Mouse (Mus musculus) lung, postnatal 14 days (tissue): ENCODE measurements around the gene Lhx6.

Experiments
- DNase-seq: peaks from one replicate; pipeline ENCODE4 v3.0.0; 2021

The Lhx6 gene

GRCm38 (mm10) chr2:36092748-36093147, 12.5 kb downstream of the Lhx6 start:
- DNase-seq = no peak

GRCm38 (mm10) chr2:36090853-36091741, 14.1 kb downstream of the Lhx6 start:
- peak; percentile 55 for DNase-seq

DNA sequence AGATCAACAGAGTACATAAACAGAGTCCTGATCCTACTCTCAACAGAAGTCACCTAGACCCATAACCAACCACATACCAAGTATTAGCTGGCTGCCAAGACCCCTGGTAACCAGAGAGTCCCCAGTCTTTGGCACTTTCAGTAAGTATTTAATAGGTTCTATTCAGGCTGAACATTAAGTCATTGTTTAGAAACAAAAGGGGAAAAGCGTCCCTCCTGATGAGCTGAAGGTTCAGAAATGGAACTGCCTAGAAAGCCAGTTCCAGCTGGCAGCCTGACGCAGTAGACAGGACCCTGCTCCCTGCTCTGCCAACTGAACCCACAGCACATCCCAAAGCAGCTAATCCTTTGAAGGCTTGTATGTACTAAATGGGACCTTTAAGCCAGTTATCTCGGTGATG, 16.0 kb downstream of the Lhx6 start:
- DNase-seq = no peak

DNA sequence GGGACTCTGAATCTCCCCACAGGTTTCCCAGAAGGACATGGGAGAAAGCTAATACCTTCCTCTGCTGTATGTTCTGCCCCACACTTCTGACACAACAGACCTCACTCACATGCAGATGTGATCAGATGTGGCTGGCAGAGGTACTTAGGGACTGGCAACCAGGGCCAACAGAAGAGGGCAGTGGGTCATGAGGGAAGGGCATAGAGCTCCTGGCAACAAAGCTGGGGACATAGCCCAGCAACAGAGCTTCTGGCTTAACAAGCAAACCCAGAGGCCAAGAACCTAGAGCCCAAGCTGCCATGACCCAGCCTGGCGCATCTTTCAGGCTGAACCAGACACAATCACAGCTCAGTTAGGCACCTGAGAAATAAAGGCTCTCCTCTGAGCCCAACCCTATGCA, 20.2 kb downstream of the Lhx6 start:
- no peak for DNase-seq

GRCm38 (mm10) chr2:36082802-36083580, 22.2 kb downstream of the Lhx6 start:
- DNase-seq = no peak

DNA sequence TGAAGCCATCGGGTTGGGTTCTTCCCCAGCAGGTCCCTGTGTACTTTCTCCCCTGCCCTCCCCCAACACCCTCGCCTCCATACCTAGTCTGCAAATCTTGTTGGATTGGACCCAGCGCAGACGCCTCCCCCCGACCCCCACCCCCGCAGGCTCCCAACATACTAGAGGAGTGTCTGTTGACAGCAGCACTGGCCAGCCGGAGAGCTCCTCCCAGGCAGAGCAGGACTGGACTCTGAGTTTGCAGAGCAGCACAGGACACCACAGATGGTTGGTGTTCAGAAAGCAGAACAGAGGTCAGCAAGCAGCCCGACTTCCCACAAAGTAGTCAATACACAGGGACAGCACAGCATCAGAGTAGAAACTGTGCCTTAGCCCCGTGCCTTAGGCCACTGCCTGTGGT, 23.8 kb downstream of the Lhx6 start:
- DNase-seq = no peak

GRCm38 (mm10) chr2:36077160-36077761, 27.9 kb downstream of the Lhx6 start:
- no peak for DNase-seq

DNA sequence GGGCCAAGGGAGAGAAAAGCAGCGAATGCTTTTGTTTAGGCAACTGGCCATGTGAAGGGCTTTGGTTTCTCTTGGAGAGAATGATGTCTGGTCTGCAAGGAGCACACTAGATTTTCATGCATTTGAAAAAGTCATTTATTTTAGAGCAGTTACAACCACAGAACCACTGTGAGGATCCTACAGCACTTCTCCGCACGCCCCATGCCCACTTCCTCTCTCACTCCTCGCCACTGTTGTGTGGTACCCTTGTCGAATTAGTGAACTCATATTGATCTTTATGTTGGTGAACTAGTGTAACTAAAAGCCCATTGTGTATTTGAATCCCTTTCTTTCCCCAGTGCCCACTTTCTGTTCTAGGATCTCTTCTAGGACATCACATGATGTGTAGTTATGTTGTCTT, 30.0 kb downstream of the Lhx6 start:
- DNase-seq = no peak

DNA sequence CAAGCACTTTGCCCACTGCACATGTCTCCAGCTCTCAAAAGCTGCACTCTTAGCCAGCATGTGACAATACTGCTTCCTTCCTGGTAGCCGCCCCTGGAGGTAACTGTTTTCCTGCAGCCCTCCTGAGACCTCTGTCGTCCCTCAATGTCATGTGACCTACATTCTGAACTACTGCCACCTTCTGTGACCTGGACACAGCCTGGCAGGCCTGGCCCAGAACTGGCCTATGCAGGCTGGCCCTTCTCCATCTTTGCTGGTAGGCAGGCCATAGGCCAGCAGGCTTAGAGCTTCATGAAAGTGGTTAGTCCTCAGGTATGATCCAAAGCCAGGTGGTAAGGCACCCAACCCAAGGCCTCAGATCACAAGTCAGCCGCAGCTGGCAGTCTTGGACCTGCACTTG, 31.4 kb downstream of the Lhx6 start:
- DNase-seq = no peak

- no peak for DNase-seq
Measured at GRCm38 (mm10) chr2:36071660-36072305, 33.4 kb downstream of the Lhx6 start.

GRCm38 (mm10) chr2:36067132-36067531, 38.1 kb downstream of the Lhx6 start:
- DNase-seq = no peak

DNA sequence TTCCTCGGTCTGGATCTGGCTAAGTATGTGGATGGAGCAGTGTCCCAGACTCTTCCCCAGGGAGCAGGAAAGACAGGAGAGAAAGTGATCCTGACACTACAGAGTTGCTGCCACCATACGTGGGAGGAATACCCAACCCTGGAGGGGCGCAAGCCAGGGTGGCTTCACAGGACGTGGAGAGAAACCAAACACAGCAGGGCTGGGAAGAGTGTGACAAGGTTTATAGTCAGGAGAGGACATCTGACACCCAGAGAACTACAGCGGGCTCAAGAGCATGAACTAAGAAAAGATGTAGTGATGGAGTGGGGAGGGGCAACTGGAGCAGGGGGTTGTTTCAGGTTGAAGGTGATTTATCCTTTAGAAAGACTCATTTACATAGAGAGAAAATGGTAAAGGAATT, 43.8 kb downstream of the Lhx6 start:
- no peak for DNase-seq

DNA sequence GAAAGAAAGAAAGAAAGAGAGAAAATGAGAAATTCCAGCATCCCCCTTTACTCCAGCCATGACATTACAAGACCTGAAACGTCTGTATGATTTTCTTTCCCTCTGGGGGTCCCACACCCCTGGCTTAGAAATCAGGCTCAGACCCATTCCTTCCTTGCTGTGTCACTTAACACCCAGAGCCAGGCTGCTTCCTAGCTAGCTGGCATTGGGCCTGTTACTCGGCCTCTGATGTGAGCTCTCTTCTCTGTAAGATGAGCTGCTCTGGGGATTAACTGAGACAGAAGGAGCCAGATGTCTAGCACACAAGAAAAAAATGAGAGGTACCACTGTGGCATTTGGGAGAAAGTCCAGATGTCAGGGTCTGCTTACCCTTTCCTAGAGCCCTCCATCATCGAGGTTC, 49.0 kb downstream of the Lhx6 start:
- no peak for DNase-seq

DNA sequence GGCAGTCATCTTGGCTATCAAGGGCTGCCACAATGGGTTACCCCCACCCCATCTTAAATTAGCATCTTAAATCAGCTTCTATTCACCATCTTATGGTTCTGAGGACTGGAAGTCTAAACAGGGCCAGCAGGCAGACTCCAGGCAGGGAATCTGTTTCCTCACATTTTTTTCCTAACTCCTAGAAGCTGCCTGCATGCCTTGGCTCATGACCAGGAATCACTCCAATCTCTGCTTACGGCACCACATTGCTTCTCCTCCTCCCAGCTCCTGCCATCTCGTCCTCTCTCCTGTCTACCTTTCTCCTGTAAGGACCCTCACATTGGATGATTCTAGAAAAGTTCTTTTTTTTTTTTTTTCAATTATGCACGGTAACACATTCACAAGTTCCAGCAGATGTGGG, 52.0 kb downstream of the Lhx6 start:
- no peak for DNase-seq

DNA sequence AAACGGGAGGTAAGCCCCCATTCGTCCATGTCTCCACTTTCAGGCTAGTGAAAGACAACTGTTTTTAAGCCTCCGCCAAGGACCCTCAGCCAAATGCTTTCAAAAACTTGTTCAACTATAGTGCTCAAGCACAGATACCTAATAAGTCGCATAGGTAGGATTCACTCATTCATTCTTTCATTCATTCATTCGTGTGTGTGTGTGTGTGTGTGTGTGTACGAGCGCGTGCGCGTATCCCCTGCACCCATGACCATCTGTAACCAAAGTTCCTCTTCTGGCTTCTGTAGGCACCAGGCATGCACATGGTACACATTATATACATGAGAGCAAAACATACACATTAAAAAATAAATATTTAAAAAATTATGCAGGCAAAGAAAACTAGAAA, 55.6 kb downstream of the Lhx6 start:
- DNase-seq = no peak

DNA sequence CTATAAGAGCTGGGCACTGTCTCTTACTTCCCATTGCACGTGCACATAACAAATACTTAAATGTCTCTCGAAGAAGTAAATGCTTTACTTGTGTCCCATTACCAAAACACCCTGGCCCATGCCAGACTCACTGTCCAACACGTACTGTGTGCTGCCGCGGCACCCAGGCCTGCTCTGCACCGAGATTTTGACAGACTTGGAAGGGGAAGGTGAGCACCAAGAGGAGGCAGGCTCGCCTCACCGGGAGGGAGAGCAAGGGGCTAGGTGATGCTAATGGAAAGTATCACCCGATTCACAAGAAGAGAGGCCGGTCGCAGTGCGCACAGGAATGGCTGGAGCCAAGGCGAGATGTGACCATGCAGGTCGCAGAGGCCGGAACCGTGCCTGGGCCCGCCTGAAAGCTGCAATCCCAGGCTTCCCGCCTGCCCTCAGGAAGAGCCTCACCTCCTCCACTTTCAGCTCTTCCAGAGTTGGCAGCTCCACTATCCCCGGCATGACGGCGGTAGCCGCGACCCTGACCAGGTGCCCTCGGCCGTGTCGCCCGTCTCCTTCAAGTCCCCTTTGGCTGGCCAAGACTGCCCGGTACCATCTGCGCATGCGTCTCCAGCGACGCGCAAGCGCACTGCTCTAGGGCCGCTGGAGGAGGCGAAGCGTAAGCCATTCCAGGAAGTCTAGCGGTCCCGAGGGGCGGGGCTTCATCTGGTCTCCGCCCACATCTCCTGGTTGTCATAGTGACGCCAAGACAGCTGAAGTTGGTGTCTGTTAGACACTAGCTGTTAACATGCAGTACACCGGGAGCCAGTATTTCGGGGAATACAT, 56.3 kb downstream of the Lhx6 start, which contains the start of the genes Ndufa8 and Morn5:
Ndufa8 (minus strand) TSS at position 659 of the 819 bp plus-strand sequence.
Morn5 (plus strand) TSS at position 711 of the 819 bp plus-strand sequence.
- DNase-seq = peak; percentile 98

DNA sequence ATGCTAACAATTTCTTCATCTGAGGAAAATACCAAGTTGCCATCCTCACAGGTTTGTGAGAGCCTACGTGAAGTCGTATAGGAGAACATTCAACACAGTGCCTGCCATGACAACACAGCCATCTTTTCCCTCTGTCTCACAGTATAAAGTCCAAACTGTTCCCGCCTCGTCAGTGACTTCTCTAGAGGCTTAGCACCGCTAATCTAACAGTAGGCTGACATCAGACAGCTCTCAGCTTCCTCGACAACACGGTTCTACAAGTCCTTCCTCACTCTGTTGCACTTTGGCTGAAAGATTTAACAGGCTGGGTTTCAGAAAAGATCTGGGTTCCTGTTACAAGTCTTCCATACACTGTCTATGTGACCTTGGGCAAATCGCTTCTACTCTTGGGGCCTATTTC, 57.0 kb downstream of the Lhx6 start:
- no peak for DNase-seq

- no peak for DNase-seq
Measured at GRCm38 (mm10) chr2:36040872-36041271, 64.3 kb downstream of the Lhx6 start.

DNA sequence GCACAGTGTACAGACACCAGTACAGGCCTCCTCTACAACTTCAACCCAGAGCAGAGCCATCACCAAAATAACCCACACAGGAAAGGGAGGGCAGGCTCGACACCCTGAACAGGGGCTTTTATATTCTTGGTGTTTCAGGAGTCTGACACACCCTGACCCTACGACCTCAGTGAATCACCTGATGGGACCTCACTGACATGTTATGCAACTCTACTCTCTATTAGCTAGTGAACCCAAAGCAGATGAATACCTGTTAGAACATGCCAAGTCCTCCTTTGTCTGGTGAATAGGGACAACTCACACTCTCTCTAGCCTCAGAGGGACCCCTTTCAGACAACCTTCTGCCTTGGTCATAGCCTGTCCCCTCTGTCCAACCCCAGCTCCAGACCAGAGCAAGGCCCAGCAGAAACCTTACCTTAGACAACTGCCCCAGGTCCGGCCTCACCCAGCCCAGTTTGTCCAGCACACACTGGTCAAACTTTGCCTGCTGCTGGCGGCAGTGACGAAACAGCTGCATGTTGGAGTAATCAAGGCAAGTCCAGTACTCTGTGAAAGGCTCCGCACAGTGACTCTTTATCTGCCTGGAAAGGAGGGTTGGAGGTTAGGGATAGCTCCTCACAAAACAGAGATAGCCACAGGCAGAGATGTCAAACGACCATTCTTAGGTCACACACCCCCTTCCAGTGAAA, 65.8 kb downstream of the Lhx6 start:
- DNase-seq = no peak

- no peak for DNase-seq
Measured at GRCm38 (mm10) chr2:36035413-36036081, 69.7 kb downstream of the Lhx6 start.

DNA sequence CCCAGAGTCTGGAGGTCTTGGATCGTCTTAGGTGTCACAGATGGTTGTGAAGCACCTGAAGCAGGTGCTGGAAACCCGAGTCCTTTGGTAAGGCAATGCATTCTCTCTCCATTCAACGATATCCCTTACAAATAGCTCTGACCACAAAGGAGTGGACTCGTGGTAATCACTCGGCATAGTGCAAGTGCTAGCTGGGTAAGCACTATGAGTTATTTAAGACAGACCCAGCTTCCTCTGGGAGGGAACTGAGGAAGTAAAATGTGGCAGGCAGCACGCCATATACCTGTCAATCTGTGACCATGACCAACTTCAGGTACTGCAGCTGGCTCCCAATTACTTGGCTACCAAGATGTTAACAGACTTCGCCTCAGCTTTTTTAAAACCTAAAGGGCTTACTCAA, 70.3 kb downstream of the Lhx6 start:
- DNase-seq = no peak
